Mouse (Mus musculus): ENCODE results near the gene Rnf26. TPM values are rescaled to one million over a fixed set of nuclear protein-coding genes. Genes with fewer than 3 reads are reported as not detected.

Gene Rnf26
- total RNA-seq, 2 experiments from 2014 or later = 29.2 to 30.7 TPM

DNA sequence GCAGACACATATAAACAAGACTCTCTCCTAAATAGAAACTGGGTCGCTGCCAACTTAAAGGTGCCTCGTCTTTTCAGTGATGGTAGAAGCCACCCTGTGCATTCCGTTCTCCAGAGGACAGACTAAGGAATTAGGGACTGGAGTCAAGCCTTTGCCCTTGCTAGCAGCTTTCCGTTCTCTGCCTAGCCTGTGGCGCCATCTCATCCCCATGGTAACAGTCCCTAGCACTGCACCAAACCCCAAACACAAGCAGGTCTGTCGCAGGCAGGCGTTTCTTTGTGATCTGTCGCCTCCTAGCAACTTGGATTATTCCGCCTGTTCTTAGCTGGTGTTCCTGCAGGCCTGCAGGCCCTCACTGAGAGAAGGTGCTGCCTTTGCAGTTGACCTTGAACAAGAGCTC lies 16.8 kb downstream of the Rnf26 start:
- no peak for TF ChIP-seq CTCF (conservative IDR thresholded peaks at IDR 0.05)
- peak; percentile 54 to 76 for DNase-seq (ENCODE audit: low spot score in 2 of 2)
- no peak overlapping the region for H3K4me3 ChIP-seq
- H3K27ac ChIP-seq = peak overlapping the region; percentile 93

DNA sequence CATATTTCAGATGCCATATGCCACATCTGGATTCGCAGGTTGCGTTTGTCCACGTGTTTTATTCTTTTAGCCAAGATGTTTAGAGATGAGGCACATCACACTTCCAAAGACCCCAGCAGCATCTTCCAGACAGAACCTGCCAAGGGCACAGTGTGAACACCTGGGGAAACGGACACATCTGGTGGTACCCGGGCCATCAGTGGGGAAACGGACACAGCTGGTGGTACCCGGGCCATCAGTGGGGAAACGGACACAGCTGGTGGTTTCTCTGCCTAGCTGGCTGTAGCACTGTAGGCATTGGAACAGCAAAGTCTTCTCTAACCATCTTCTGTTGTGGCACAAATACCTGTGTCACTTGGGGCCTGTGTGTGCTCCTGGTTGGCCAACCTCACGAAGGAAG lies 17.5 kb downstream of the Rnf26 start:
- no peak overlapping the region for H3K4me3 ChIP-seq
- no peak for DNase-seq (ENCODE audit: low spot score in 2 of 2)
- peak overlapping the region; percentile 93 for H3K27ac ChIP-seq
- no peak for TF ChIP-seq CTCF (conservative IDR thresholded peaks at IDR 0.05)

DNA sequence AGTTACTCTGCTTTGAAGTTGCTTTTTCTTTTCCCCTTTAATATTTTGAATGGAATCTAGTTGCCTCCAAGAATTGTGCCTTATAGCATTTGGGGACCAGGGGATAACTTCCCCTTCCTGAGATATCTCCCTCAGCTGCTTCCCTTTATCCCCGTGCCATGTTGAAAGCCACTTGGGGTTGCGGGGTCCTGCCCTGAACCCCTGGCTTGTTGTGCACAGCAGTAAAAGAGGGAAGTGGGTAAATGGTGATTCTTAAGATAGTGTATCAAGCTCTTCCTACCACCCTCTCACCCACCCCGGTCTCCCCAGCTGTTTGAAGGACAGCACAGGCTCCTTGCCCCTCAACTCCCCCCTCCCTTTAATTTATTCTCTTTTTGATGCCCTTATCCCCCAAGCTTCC lies 18.6 kb downstream of the Rnf26 start:
- Histone ChIP-seq H3K27ac (peak overlapping the region; percentile 93), H3K4me3 (no peak overlapping the region)
- TF ChIP-seq CTCF (conservative IDR thresholded peaks at IDR 0.05) = no peak
- no peak for DNase-seq (ENCODE audit: low spot score in 2 of 2)

DNA sequence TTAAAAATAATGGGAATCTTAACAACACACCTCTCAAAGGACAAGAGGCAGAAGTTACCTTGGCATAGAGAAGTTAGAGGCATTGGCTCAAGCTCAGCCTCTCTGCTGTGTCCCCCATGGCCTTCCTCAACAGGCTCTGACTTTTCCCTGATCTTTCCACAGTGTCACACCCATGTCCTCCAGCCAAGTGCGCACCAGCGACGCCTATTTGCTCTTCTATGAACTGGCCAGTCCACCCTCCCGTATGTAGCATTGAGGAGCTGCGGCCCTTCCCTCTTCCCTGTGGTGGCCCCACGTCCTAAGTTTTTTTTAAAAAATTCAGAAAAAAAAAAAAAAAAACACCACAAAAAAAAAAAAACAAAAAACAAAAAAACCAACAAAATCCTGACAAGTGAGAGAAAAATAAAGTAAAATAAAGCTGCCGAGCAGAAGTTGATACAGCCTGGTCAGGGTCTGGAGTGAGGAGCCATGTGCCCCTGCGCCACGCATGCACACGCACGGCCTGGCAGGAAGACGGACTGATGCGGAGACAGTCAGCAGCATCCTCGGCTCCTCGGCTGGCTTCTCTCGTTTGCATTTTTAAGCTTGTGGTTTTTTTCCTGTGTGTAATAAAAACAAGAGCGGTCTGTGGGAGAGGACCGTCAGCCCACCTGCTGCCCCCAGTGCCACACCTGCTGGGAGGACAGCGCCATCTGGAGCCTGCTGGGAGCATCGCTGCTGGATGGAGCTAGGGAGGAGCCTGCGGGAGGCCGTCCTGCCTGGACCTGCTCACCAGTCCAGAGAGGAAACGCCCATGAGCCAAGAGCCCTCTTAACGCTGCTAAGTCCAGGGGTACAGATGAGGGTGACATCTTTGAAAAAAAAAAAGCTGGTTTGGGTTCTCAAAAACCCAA lies 19.5 kb downstream of the Rnf26 start:
- DNase-seq (ENCODE audit: low spot score in 2 of 2) = peak; percentile 84 to 86
- Histone ChIP-seq H3K27ac (peak overlapping the region; percentile 93), H3K4me3 (no peak overlapping the region; the same call in 1 of the 2 replicates)
- TF ChIP-seq CTCF (conservative IDR thresholded peaks at IDR 0.05) = peak; percentile 92

DNA sequence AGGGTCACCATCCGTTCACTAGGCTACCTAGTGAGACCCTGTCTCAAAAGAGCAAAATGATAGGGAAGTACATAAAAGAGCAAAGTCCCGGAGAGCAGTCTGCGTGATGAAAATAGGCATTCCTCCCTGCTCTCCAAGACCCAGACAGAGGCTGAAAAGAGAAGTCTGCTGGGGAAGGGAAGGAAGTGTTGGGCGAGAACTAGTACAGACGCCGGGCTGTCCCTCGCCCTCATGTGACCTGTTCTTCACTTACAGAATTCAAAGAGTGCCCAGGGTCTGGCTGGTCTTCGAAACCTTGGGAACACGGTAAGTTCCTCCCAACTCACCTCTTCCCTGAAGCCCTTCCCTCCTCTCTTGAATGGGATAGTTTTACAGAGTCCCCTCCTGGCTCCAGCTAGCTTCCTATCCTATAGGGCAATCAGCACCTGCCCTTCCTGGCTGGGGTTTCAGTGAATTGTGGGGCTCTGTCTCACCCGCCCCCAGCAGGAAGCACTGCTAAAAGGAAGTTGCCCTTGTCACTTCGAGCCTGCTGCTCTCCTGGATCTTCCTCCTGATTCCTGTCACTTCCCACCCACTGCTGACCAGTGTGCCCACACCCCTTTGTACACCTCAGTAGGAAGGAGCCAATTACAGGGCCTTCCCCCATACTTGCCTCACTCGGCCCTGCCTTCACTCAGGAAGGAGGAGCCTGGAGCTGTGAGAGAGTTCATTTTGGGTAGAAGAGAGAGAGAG lies 24.3 kb downstream of the Rnf26 start:
- DNase-seq (ENCODE audit: low spot score in 2 of 2) = no peak
- no peak for TF ChIP-seq CTCF (conservative IDR thresholded peaks at IDR 0.05)
- Histone ChIP-seq H3K27ac (peak overlapping the region; percentile 98), H3K4me3 (peak overlapping the region; percentile 92; the same call in 1 of the 2 replicates)

DNA sequence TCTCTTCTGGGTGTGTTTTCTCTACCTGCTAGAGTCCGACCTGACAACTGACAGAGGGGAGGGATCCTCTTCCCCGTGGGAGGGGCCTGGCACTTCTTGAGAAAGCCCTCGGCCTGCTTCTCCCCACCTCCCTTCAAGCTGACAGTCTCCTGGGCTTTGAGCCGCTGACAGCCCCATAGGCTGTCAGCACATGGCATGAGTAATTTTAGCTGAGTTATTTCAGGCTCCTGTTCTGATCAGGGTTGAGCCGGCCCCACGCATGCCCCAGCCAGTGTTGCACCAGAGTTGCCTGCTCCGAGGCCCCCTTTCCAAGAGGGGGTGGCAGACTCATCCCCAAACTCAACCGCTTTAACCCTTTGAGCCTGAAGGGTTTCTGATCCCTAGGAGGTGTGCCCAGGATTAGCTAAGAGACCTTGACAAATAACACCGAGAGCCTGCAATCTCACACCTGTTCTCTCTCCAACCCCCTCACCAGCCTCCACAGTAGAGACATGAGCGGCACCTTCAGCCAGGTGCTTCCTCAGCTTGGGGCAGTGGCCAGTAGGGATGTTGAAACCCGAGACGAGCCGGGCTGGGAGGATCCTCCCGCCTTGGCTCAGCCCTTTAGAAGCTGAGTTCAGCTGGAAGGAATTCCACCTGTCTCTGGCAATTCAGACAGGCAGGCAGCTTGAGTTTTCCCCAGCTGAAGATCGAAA lies 25.4 kb downstream of the Rnf26 start:
- no peak for TF ChIP-seq CTCF (conservative IDR thresholded peaks at IDR 0.05)
- DNase-seq (ENCODE audit: low spot score in 2 of 2) = peak; percentile 62 to 63
- Histone ChIP-seq H3K4me3 (peak overlapping the region; percentile 92), H3K27ac (peak overlapping the region; percentile 98)

DNA sequence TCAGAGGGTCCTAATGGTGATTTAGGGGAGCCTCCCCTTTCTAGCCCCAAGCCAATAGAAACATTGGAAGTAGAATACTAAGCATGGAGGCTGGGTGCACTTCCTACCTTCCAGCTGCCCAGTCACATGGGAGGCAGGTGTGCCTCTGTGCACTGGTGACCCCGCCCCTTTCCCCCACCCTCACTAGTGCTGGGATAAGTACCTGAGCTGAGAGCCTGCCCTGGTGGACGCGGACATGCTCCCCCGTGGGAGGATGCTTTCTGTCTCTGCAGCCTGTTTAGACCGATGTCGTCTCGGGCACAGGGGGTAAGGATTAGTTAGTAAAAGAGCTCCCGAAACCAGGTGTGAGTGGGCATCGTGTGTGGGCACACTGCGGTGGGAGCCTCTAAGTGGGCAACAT lies 26.4 kb downstream of the Rnf26 start:
- DNase-seq (ENCODE audit: low spot score in 2 of 2) = no peak
- TF ChIP-seq CTCF (conservative IDR thresholded peaks at IDR 0.05) = no peak
- H3K4me3 ChIP-seq = peak overlapping the region; percentile 92
- peak overlapping the region; percentile 98 for H3K27ac ChIP-seq

DNA sequence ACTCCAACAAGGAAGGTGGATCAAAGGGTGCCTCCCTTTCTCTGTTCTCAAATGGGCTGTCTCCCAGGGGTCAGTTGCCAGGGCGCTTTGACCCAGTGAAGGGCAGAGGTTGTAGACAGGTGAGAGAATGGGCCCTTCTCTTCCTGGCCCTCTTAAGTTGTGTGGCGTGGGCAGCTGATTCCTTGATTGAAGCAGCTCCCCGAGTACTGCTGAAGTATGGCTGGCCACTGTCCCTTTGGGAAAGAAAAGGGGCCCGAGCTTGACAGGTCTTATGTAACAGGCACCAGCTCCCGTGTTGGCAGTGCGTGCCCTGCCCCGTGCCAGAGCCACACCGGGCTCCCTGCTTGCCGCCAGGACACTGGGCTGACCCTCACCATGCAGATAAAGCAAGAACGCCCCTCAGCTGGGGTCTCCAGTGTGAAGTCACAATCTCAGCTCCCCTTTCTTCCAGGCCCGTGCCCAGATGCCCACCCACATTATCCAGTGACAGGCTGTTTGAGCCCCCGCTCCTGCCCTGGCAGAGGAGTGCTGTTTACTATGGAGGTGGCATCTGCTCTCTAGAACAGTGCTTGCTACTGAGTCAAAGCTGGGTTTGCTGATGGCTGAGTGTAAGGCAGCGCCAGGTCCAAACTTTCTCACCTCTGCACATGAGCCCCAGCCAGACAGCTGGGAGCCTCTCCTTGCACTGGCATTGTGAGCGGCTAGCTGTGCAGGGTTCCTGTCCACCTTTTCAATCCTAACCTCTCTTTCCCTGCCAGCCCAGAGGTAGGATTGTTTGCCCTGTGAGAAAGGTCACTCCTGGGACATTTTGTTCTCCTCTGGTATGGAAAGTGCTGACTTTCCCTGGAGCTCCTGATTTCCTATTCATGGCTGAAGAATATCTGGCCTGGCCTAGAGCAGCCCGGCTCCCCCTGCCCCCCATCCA lies 27.3 kb downstream of the Rnf26 start:
- H3K27ac ChIP-seq = peak overlapping the region; percentile 98
- peak; percentile 68 to 78 for DNase-seq (ENCODE audit: low spot score in 2 of 2)
- peak overlapping the region; percentile 92 for H3K4me3 ChIP-seq
- no peak for TF ChIP-seq CTCF (conservative IDR thresholded peaks at IDR 0.05)

DNA sequence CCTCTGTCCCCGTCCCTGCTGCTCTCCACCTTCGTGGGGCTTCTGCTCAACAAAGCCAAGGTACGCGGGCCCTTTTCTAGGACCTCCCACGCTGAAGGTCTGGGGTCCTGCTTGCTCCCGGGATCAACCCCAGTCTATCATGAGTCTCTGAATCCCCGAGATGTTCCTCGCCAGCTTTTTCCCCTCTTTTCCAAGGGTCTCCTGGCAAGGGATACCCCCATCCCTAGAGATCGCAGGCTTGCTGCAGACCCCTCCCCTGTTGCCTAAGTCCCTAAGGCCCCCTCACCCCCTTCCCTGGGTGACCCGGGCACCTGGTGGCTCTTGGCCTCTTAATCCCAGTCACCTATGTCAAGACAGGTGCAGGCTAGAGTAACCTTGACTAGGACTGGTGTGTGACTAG lies 28.0 kb downstream of the Rnf26 start:
- peak overlapping the region; percentile 98 for H3K27ac ChIP-seq

DNA sequence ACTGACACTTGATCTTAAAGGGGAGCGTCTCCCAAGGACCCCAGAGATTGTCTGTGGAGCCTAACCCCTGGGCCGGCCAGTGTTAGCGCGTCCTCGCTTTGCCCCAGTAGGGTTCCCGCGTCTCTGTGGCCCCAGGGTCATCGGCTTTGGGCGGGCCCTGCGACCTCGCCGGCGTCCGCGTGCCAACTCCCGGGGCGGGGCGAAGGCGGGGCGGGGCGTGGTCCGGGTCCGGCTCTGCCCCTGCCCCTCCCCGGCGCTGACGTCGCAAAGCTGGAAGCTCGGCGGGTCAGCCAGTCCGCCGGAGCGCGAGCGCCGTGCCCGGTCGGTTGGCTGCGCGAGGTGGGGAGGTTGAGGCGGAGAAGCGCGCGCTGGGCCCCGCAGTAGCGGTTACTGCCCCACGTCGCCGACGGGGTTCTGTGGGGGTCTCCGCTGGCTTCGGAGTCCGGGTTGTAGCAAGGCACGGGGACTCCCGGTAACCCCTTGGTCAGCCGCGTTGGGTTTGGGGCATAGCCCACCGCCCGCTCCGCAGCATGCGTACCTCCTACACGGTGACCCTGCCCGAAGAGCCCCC lies 28.6 kb downstream of the Rnf26 start:
- peak overlapping the region; percentile 92 for H3K4me3 ChIP-seq
- peak overlapping the region; percentile 98 for H3K27ac ChIP-seq
- TF ChIP-seq CTCF (conservative IDR thresholded peaks at IDR 0.05) = 0 out of 2 replicates have a peak, but pooled peaks have one; percentile 3
- DNase-seq (ENCODE audit: low spot score in 2 of 2) = peak; percentile 89 to 94

More for the DNA sequence above, 28.0 kb downstream of the Rnf26 start:
- no peak for TF ChIP-seq CTCF (conservative IDR thresholded peaks at IDR 0.05)
- H3K4me3 ChIP-seq = peak overlapping the region; percentile 92
- no peak for DNase-seq (ENCODE audit: low spot score in 2 of 2)

DNA sequence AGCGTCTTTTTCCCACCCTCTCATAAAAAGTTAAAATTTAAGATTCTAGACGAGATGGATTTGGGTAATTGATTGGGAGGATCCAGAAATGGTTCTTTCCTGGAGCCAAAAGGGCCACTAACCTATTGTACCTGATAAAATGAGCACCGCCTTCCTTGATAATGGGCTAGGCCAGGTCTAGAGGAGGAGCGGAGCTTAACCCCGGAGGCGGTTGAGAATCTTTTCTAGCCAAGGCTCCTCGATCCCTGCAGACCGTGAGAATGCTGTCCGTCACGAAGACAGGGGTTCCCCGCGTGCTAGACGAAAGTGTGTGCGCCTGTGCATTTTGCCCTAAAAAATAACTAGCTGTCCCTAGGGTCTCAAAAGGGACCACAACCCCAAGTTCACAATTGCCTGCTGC lies 29.1 kb downstream of the Rnf26 start:
- peak overlapping the region; percentile 92 for H3K4me3 ChIP-seq
- peak overlapping the region; percentile 98 for H3K27ac ChIP-seq
- no peak for DNase-seq (ENCODE audit: low spot score in 2 of 2)
- TF ChIP-seq CTCF (conservative IDR thresholded peaks at IDR 0.05) = no peak
